Mouse (Mus musculus): Measurements from ENCODE around the gene Rap1gap2.

Rap1gap2 gene

GRCm38 (mm10) chr11:74457194-74457593, 153.5 kb downstream of the Rap1gap2 start:
- DNase-seq = peak; percentile 25 to 53

DNA sequence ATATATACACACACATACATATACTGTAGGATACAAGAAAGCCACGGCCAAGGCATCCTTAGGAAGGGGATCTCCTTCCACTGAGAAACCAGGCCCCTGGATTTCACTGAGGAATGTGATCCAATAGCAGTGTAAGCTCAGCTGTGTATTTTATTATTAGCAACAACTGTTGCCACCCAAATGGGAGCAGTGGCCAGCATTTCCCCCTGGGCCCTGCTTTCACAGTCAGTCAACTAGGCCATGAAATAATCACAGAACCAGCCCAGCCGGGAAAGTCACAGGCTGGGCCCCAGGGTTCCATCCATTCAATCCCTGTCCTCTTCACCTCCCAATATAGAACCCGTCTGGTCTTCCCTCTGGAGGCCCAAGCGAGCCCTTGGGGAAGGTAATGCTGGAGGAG, 162.2 kb downstream of the Rap1gap2 start:
- DNase-seq = no peak

DNA sequence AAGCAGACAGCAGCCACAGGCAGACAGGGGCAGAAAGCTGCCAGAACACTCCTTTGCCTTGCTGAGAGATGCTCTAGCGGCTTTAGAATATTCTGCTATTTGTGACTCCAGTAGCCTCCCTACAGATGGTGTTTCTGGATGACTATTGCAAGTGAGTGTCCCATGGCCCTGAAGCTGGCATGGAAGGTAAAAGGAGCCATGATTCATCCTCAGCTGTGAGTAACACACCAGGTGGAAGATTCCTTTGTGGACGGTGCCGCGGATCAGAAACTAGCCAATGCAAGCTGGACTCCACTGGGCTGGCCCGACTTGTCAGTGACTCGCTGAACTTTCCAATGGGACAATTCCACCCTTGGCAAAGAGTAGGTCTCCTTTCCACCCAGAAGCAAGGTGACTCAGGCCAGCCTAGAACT, 162.7 kb downstream of the Rap1gap2 start:
- DNase-seq = no peak

DNA sequence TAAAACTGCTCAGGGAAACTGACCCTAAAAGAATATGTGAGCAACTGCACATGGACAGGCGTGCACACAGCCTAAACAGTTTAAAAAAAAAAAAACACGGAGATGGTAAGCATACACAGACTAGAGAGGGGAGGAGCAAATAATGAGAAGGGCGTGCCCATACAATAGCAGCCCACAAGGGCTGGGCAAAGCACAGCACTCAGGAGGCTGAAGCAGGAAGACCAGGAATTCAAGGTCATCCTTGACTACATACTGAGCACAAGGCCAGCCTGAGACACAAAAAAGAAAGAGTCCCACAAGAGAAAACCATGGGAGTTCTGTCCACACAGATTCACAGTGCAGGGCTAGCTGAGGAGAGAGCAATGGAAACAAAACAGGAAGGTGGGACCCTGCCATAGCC, 165.1 kb downstream of the Rap1gap2 start:
- DNase-seq = no peak

DNA sequence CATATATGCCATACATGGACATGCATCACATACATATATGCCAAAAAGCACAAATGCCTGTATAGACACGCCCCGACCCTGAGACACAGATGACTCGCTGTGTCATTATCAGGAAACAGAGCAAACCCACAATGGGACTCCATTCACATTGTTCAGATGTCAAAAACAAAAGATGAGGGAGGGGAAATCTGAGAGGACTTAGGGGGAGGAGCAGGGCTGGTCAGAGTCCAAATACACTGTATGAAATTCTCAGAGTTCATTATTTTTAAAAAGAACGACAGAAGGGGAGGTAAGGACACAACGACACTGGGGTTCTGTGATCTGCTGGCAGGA, 166.8 kb downstream of the Rap1gap2 start:
- no peak for DNase-seq

- no peak for DNase-seq
Observed at GRCm38 (mm10) chr11:74443147-74443923, 167.4 kb downstream of the Rap1gap2 start.

GRCm38 (mm10) chr11:74442396-74442795, 168.3 kb downstream of the Rap1gap2 start:
- DNase-seq = no peak

- DNase-seq = no peak
Observed at GRCm38 (mm10) chr11:74440112-74440511, 170.6 kb downstream of the Rap1gap2 start.

DNA sequence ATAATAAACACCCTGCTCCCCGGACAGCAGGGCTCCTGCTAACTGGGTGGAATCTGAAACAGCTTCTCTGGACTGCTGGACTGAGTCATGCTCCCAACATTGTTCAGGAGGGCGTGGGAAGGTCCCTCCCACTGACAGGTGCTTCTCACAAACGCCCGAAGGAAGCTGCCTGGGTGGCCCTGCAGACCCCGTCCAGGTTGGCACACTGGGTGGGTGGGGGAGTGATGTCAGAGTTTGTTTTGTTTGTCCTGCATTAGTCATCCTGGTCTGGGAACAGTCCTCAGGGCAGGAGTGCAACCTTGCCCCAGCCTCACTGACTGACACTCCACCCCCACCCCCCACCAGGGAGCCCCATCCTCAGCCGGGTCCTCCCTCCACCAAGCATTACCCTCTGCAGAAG, 171.5 kb downstream of the Rap1gap2 start:
- peak in 1 of 2 experiments; percentile 15 for DNase-seq

GRCm38 (mm10) chr11:74438249-74438648, 172.5 kb downstream of the Rap1gap2 start:
- DNase-seq = no peak

GRCm38 (mm10) chr11:74435366-74435765, 175.3 kb downstream of the Rap1gap2 start:
- DNase-seq = no peak

GRCm38 (mm10) chr11:74433000-74433399, 177.7 kb downstream of the Rap1gap2 start:
- DNase-seq = no peak

GRCm38 (mm10) chr11:74429798-74430529, 180.8 kb downstream of the Rap1gap2 start:
- no peak for DNase-seq

- no peak for DNase-seq
Observed at GRCm38 (mm10) chr11:74426306-74426705, 184.4 kb downstream of the Rap1gap2 start.

DNA sequence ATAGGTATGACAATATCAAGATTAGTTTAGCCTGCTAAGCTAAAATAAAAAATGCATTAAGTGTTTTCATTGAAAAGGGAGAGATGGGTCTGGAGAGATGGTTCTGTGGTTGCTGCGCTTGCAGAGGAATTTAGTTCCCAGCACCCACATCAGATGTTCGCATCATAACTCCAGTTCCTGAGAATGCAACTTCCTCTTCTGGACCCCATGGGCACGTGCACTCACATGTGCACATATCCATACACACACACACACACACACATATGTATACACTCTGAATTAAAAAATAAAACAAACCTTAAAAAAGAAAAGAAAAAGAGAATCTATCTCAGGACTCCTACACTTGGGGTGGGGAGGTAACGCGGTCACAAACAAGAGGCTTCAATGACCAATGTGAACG, 188.7 kb downstream of the Rap1gap2 start:
- DNase-seq = no peak

- no peak for DNase-seq
Observed at GRCm38 (mm10) chr11:74421151-74421550, 189.6 kb downstream of the Rap1gap2 start.

GRCm38 (mm10) chr11:74419601-74420000, 191.1 kb downstream of the Rap1gap2 start:
- DNase-seq = no peak

DNA sequence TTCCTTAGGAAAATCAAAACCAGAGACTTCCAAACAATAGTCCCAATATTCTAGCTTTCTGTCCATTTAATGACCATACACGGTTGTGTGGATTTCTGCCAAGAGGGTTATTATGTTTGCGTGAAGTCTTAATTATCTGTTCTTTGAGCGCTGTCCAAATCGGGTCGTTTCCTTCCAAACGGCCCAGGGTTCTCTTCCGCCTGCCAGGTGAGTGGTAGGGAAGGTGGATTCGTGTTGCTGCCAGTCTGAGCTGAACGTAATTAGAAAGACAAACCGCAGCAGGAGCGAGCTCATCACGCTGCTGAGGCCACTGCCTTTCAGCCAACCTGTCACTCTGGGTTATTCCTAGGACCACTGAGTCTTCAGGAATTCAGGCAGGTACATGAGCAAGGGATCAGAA, 195.0 kb downstream of the Rap1gap2 start:
- DNase-seq = no peak

- DNase-seq = no peak
Observed at GRCm38 (mm10) chr11:74414112-74414511, 196.6 kb downstream of the Rap1gap2 start.

- no peak for DNase-seq
Observed at GRCm38 (mm10) chr11:74413449-74413972, 197.2 kb downstream of the Rap1gap2 start.

GRCm38 (mm10) chr11:74412462-74412861, 198.3 kb downstream of the Rap1gap2 start:
- no peak for DNase-seq

- DNase-seq = no peak
Observed at GRCm38 (mm10) chr11:74411943-74412342, 198.8 kb downstream of the Rap1gap2 start.

- DNase-seq = peak in 1 of 2 experiments; percentile 21
Observed at GRCm38 (mm10) chr11:74409757-74410174, 200.9 kb downstream of the Rap1gap2 start.

- DNase-seq = no peak
Observed at GRCm38 (mm10) chr11:74409447-74409754, 201.3 kb downstream of the Rap1gap2 start.

Measured in lung, adult 18-20 months (tissue).